Mouse (Mus musculus) small intestine, adult 2 months (tissue): ENCODE results near the gene AC161166.1.

Experiments
- CTCF ChIP-seq: fragments of 200-500 bp; IDR thresholded peaks from 2 replicates; pipeline ENCODE4 v1.5.1; 2012; ENCODE audit warnings: low read depth, mild to moderate bottlenecking, control low read depth, inconsistent platforms, low read length, moderate library complexity, mixed read lengths; ENCODE audit not compliant: insufficient replicate concordance, insufficient read length; ENCODE audit errors: extremely low read depth
- POLR2A ChIP-seq: fragments of 200-500 bp; IDR thresholded peaks from 2 replicates; pipeline ENCODE4 v1.6.1; 2012; ENCODE audit warnings: low read depth, mild to moderate bottlenecking, control low read depth, inconsistent platforms, low read length, moderate library complexity

DNA sequence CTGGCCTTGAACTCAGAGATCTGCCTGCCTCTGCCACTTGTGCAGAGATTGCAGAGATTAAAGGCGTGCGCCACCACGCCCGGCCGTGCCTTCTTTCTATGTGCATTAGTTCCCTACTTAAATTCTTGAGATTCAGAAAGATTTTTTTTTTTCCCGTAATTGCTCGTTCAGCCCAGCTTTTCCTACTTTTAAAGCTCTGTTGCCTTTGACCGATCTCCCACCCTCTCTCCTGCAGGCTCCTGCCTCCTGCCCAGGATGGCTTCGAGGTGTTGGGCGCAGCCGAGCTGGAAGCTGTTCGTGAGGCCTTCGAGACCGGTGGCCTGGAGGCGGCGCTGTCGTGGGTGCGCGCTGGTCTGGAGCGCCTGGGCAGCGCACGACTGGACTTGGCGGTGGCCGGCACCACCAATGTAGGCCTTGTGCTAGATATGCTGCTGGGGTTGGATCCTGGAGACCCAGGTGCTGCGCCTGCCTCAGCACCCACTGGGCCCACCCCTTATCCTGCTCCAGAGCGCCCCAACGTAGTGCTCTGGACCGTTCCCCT lies 20.8 kb upstream of the AC161166.1 start:
- TF ChIP-seq CTCF (no peak), POLR2A (no peak)
